16 mouse cellular contexts compared by ENCODE assay signal in genomic region chr4:117276281-117276711, GRCm38 (mm10). TPM values are rescaled to one million over a fixed set of nuclear protein-coding genes. Genes with fewer than 3 reads are reported as not detected.
A peak's percentile ranks its signal among the peaks of the same experiment; 100 is the strongest.
DNase-seq lines count a peak whose midpoint lies in the region; ATAC-seq lines count a peak whose summit lies in the region.
"Had no signal": no experiment of that assay in that cellular context is flagged by ENCODE, and none has a peak within 500 bp of the region (broad histone marks: within the 10 kb centered on the region; RNA-seq: fewer than 3 reads in every experiment).

No protein-coding gene starts in this region.

- H3K4me1 ChIP-seq in lung, embryonic 16.5 days (replicated peaks; ENCODE audit: control insufficient read depth, insufficient read depth, low read length), result peaks cover 4% of the 10 kb centered on the region; the same call in 1 of the 2 replicates
- H3K4me1 ChIP-seq in stomach, embryonic 16.5 days (ENCODE audit: control insufficient read depth, insufficient read depth, low read length), result peaks cover 22% of the 10 kb centered on the region

- H3K4me3 ChIP-seq in lung, embryonic 16.5 days (ENCODE audit: low read length), result no peak overlapping the region
- no peak overlapping the region for H3K4me3 ChIP-seq in stomach, embryonic 16.5 days (replicated peaks; ENCODE audit: low read length)
- H3K4me3 ChIP-seq: embryonic facial prominence, embryonic 12.5 days; forebrain, embryonic 13.5 days; limb, embryonic 13.5 days had no signal

- no peaks in the 10 kb centered on the region for H3K27me3 ChIP-seq in lung, embryonic 16.5 days (ENCODE audit: control insufficient read depth, insufficient read depth, low read depth, low read length)
- no peaks in the 10 kb centered on the region for H3K27me3 ChIP-seq in stomach, embryonic 16.5 days (ENCODE audit: control insufficient read depth, insufficient read depth, low read length)
- H3K27me3 ChIP-seq: embryonic facial prominence, embryonic 12.5 days; forebrain, embryonic 13.5 days; limb, embryonic 13.5 days had no signal

- H3K27ac ChIP-seq in lung, embryonic 16.5 days (ENCODE audit: low read length), result no peak overlapping the region
- H3K27ac ChIP-seq in stomach, embryonic 16.5 days (ENCODE audit: low read length), result no peak overlapping the region
- H3K27ac ChIP-seq: embryonic facial prominence, embryonic 12.5 days; forebrain, embryonic 13.5 days; limb, embryonic 13.5 days; macrophage had no signal

- H3K9me3 ChIP-seq in lung, embryonic 16.5 days (ENCODE audit: control insufficient read depth, low read length), result peaks cover 6% of the 10 kb centered on the region
- peaks cover 8% of the 10 kb centered on the region; the same call in 1 of the 2 replicates for H3K9me3 ChIP-seq in stomach, embryonic 16.5 days (replicated peaks; ENCODE audit: control insufficient read depth, low read length)

- peak; percentile 12; the same call in 1 of the 2 replicates for ATAC-seq in lung, embryonic 16.5 days (ENCODE audit: low read depth)
- peak; percentile 48; the same call in 1 of the 2 replicates for ATAC-seq in stomach, embryonic 16.5 days (ENCODE audit: insufficient read depth, low FRiP score)
- ATAC-seq: forebrain, embryonic 13.5 days had no signal

- no peak overlapping the region for H3K4me2 ChIP-seq in lung, embryonic 16.5 days (ENCODE audit: low read depth, low read length)
- no peak overlapping the region for H3K4me2 ChIP-seq in stomach, embryonic 16.5 days (ENCODE audit: low read depth, low read length)
- H3K4me2 ChIP-seq: embryonic facial prominence, embryonic 12.5 days; forebrain, embryonic 13.5 days; limb, embryonic 13.5 days had no signal

- H3K36me3 ChIP-seq in lung, embryonic 16.5 days (ENCODE audit: control insufficient read depth, insufficient read depth, low read length), result peaks cover 51% of the 10 kb centered on the region
- peaks cover 19% of the 10 kb centered on the region for H3K36me3 ChIP-seq in stomach, embryonic 16.5 days (ENCODE audit: control insufficient read depth, insufficient read depth, low read length)

- no peak overlapping the region for H3K9ac ChIP-seq in lung, embryonic 16.5 days (ENCODE audit: low read length)
- H3K9ac ChIP-seq in stomach, embryonic 16.5 days (ENCODE audit: low read length), result 0 out of 2 replicates have a peak overlapping the region, but pooled peaks have one; percentile 5
- H3K9ac ChIP-seq: embryonic facial prominence, embryonic 12.5 days; forebrain, embryonic 13.5 days; limb, embryonic 13.5 days had no signal

- 45% methylated on average over 17 of the region's 17 CpGs for whole genome bisulfite sequencing in lung, embryonic 16.5 days
- 34% methylated on average over 17 of the region's 17 CpGs for WGBS in stomach, embryonic 16.5 days

- peak; percentile 42 for DNase-seq in embryo, embryonic 10 days (ENCODE audit: low spot score)
- no peak for DNase-seq in embryo, embryonic 9.5 days (ENCODE audit: extremely low spot score)
- no peak for DNase-seq in lung, adult 18-20 months
- peak; percentile 48 for DNase-seq in kidney, postnatal 14 days
- DNase-seq in heart, adult 9 months (ENCODE audit: low spot score in 2 of 2), result no peak
- no peak for DNase-seq in cerebellum, adult 11 months
- DNase-seq: B cell, adult 2 months; cerebellum, adult 18-20 months; gastrocnemius, postnatal 36 days; heart, postnatal 36 days had no signal

RNA-seq across cellular contexts. Expression of gene Armh1, which starts 24.4 kb away (rescaled TPM):
- 2.0 and 3.6 TPM in 2 replicates for polyA plus RNA-seq in lung, embryonic 16.5 days (2015; fragmentation: Nextera tagmentation; extraction: Ambion mirVana)
- 0.32 and 0.61 TPM in 2 replicates for polyA plus RNA-seq in stomach, embryonic 16.5 days (2015; fragmentation: Nextera tagmentation; extraction: Ambion mirVana)
- polyA plus RNA-seq: macrophage had no signal

RNA-seq across cellular contexts. Expression of gene Tmem53, which starts 24.5 kb away (rescaled TPM):
- 19.9 and 25.3 TPM in 2 replicates for polyA plus RNA-seq in lung, embryonic 16.5 days (2015; fragmentation: Nextera tagmentation; extraction: Ambion mirVana)
- polyA plus RNA-seq in stomach, embryonic 16.5 days (2015; fragmentation: Nextera tagmentation; extraction: Ambion mirVana), result 14.2 and 14.6 TPM in 2 replicates

Comparison
In these comparisons a context has a peak if more than half of its experiments do, and no peak if none do; other contexts are left out.
1. DNase-seq: peak in embryo, embryonic 10 days (single experiment) and kidney, postnatal 14 days (single experiment); none in embryo, embryonic 9.5 days (single experiment), lung, adult 18-20 months (0 of 2), heart, adult 9 months (0 of 2) and cerebellum, adult 11 months (single experiment).